Mouse (Mus musculus) C2C12 (cell line): Measurements from ENCODE around the gene Kcne4.

ENCODE experiments used
- CEBPB ChIP-seq: IDR thresholded peaks from one replicate; pipeline ENCODE4 v1.6.1; 2011; ENCODE audit warnings: low read depth, mild to moderate bottlenecking, control low read depth, moderate library complexity
- CTCF ChIP-seq: IDR thresholded peaks from one replicate; pipeline ENCODE4 v1.5.1; 2011; ENCODE audit not compliant: control insufficient read depth, insufficient read depth, insufficient read length
- FOSL1 ChIP-seq: IDR thresholded peaks from one replicate; pipeline ENCODE4 v1.8.0; 2011; ENCODE audit warnings: mild to moderate bottlenecking, low read length; ENCODE audit not compliant: poor library complexity, insufficient read depth, severe bottlenecking
- MAX ChIP-seq: IDR thresholded peaks from one replicate; pipeline ENCODE4 v1.6.1; 2011; ENCODE audit warnings: mild to moderate bottlenecking, control low read depth
- MYOG ChIP-seq: IDR thresholded peaks from one replicate; pipeline ENCODE4 v1.6.1; 2011; ENCODE audit not compliant: control insufficient read depth, insufficient read length; ENCODE audit errors: extremely low read depth
- USF1 ChIP-seq: IDR thresholded peaks from one replicate; pipeline ENCODE4 v1.6.1; 2011; ENCODE audit warnings: low read depth, mild to moderate bottlenecking, control low read depth, moderate library complexity

DNA sequence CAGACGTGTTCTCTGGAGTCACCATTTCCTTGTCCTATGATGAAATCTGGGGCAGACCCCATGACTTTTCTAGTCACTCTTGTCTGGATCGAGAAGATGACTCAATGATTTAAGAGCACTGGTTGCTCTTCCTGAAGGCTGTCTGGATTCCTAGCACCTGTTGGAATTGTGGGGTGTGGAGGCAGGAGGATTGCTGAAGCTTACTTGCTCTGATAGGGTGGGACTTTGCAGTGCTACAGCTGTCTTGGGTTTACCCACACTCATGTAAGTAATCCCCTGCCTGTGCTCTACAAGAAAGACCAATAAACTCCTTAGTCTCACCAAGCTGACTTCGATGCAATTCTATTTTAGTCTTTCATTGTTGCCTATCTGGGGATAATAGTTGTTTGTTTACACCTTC, 5.7 kb upstream of the Kcne4 start:
- TF ChIP-seq CTCF = no peak
- no peak for TF ChIP-seq MAX
- TF ChIP-seq FOSL1 = no peak
- TF ChIP-seq USF1 = no peak
- no peak for TF ChIP-seq CEBPB
- TF ChIP-seq MYOG = no peak
